Mouse (Mus musculus) embryonic facial prominence, embryonic 12.5 days (tissue): Measurements from ENCODE around the gene Tbc1d22a. TPM values are rescaled to one million over a fixed set of nuclear protein-coding genes. Genes with fewer than 3 reads are reported as not detected.

Source experiments
- ATAC-seq: fragments of 200-750 bp; cut with Nextera tagmentation; 2 replicates; pipeline ENCODE4 v1.8.0; 2017; ENCODE audit not compliant: insufficient number of reproducible peaks, insufficient read depth, low FRiP score, low TSS enrichment
- H3K27ac ChIP-seq: fragments of 300-500 bp; sonication (generic); 2 replicates; pipeline ENCODE4 v1.5.1; 2016; ENCODE audit warnings: mild to moderate bottlenecking
- H3K27me3 ChIP-seq: fragments of 300-500 bp; sonication (generic); 2 replicates; pipeline ENCODE4 v1.6.1; 2016; ENCODE audit warnings: mild to moderate bottlenecking, moderate library complexity
- H3K36me3 ChIP-seq: fragments of 300-500 bp; sonication (generic); 2 replicates; pipeline ENCODE4 v1.6.1; 2016; ENCODE audit warnings: mild to moderate bottlenecking
- H3K4me1 ChIP-seq: fragments of 300-500 bp; sonication (generic); 2 replicates; pipeline ENCODE4 v1.6.1; 2016
- H3K4me2 ChIP-seq: fragments of 300-500 bp; sonication (generic); replicated peaks from 2 replicates; pipeline ENCODE4 v1.6.1; 2016; ENCODE audit warnings: mild to moderate bottlenecking, moderate library complexity
- H3K4me3 ChIP-seq: fragments of 300-500 bp; sonication (generic); 2 replicates; pipeline ENCODE4 v1.5.1; 2016; ENCODE audit warnings: mild to moderate bottlenecking
- H3K9ac ChIP-seq: fragments of 300-500 bp; sonication (generic); 2 replicates; pipeline ENCODE4 v1.6.1; 2016; ENCODE audit warnings: mild to moderate bottlenecking, moderate library complexity
- H3K9me3 ChIP-seq: fragments of 300-500 bp; sonication (generic); 2 replicates; pipeline ENCODE4 v1.6.1; 2016; ENCODE audit warnings: mild to moderate bottlenecking, moderate library complexity
- WGBS: fragments of 180-500 bp; shearing (Covaris S2); methylation state at CpG from one replicate; pipeline ENCODE4 v1.1.7; 2016; 5-methylcytosine and 5-hydroxymethylcytosine counted together
- polyA plus RNA-seq: library from polyadenylated mRNA; unstranded; fragments of >200 nt; fragmentation: Nextera tagmentation; extraction: Ambion mirVana; gene quantifications from 2 replicates; pipeline ENCODE4 v1.2.1, GENCODE M21; 2016

Gene Tbc1d22a
- polyA plus RNA-seq, 1 experiment from 2014 or later: 13.0 TPM

GRCm38 (mm10) chr15:86507546-86507945, 293.3 kb downstream of the Tbc1d22a start:
- Histone ChIP-seq H3K4me1 (no peaks in the 10 kb centered on the region), H3K9me3 (no peaks in the 10 kb centered on the region), H3K4me3 (no peak overlapping the region), H3K9ac (no peak overlapping the region), H3K4me2 (no peak overlapping the region), H3K27me3 (no peaks in the 10 kb centered on the region), H3K36me3 (no peaks in the 10 kb centered on the region), H3K27ac (no peak overlapping the region)
- ATAC-seq: no peak
- WGBS: 84% methylated on average over 8 of the region's 8 CpGs

GRCm38 (mm10) chr15:86508406-86509176, 294.3 kb downstream of the Tbc1d22a start:
- no peak overlapping the region for H3K9ac ChIP-seq
- ATAC-seq: no peak
- no peak overlapping the region for H3K27ac ChIP-seq
- no peaks in the 10 kb centered on the region for H3K4me1 ChIP-seq
- H3K9me3 ChIP-seq: no peaks in the 10 kb centered on the region
- H3K36me3 ChIP-seq: no peaks in the 10 kb centered on the region
- no peak overlapping the region for H3K4me3 ChIP-seq
- no peak overlapping the region for H3K4me2 ChIP-seq
- WGBS: 71% methylated on average over 7 of the region's 7 CpGs
- H3K27me3 ChIP-seq: no peaks in the 10 kb centered on the region

GRCm38 (mm10) chr15:86509601-86510000, 295.3 kb downstream of the Tbc1d22a start:
- H3K4me1 ChIP-seq: no peaks in the 10 kb centered on the region
- no peaks in the 10 kb centered on the region for H3K9me3 ChIP-seq
- H3K36me3 ChIP-seq: no peaks in the 10 kb centered on the region
- 80% methylated on average over 6 of the region's 6 CpGs for WGBS
- H3K27ac ChIP-seq: no peak overlapping the region
- H3K9ac ChIP-seq: no peak overlapping the region
- H3K4me3 ChIP-seq: no peak overlapping the region
- no peaks in the 10 kb centered on the region for H3K27me3 ChIP-seq
- no peak for ATAC-seq
- no peak overlapping the region for H3K4me2 ChIP-seq

- ATAC-seq: no peak
- 84% methylated on average over 7 of the region's 7 CpGs for WGBS
- Histone ChIP-seq H3K4me3 (no peak overlapping the region), H3K27ac (no peak overlapping the region), H3K9me3 (no peaks in the 10 kb centered on the region), H3K36me3 (no peaks in the 10 kb centered on the region), H3K4me1 (no peaks in the 10 kb centered on the region), H3K9ac (no peak overlapping the region), H3K27me3 (no peaks in the 10 kb centered on the region), H3K4me2 (no peak overlapping the region)
These were observed 296.9 kb downstream of the Tbc1d22a start for GRCm38 (mm10) chr15:86511181-86511580.

GRCm38 (mm10) chr15:86513336-86513735, 299.1 kb downstream of the Tbc1d22a start:
- WGBS: 87% methylated on average over 5 of the region's 5 CpGs

GRCm38 (mm10) chr15:86520201-86520600, 305.9 kb downstream of the Tbc1d22a start:
- H3K27ac ChIP-seq: no peak overlapping the region
- WGBS: 44% methylated on average over 4 of the region's 4 CpGs
- no peaks in the 10 kb centered on the region for H3K4me1 ChIP-seq
- no peaks in the 10 kb centered on the region for H3K27me3 ChIP-seq
- H3K4me2 ChIP-seq: no peak overlapping the region
- no peak overlapping the region for H3K9ac ChIP-seq
- H3K4me3 ChIP-seq: no peak overlapping the region
- no peaks in the 10 kb centered on the region for H3K9me3 ChIP-seq
- no peaks in the 10 kb centered on the region for H3K36me3 ChIP-seq
- ATAC-seq: no peak

More at GRCm38 (mm10) chr15:86513336-86513735, 299.1 kb downstream of the Tbc1d22a start:
- Histone ChIP-seq H3K27ac (no peak overlapping the region), H3K4me3 (no peak overlapping the region), H3K27me3 (no peaks in the 10 kb centered on the region), H3K4me2 (no peak overlapping the region), H3K4me1 (no peaks in the 10 kb centered on the region), H3K9me3 (no peaks in the 10 kb centered on the region), H3K36me3 (no peaks in the 10 kb centered on the region), H3K9ac (no peak overlapping the region)
- no peak for ATAC-seq

- WGBS: 82% methylated on average over 6 of the region's 6 CpGs
- Histone ChIP-seq H3K4me3 (no peak overlapping the region), H3K9me3 (no peaks in the 10 kb centered on the region), H3K4me1 (no peaks in the 10 kb centered on the region), H3K4me2 (no peak overlapping the region), H3K27ac (no peak overlapping the region), H3K27me3 (no peaks in the 10 kb centered on the region), H3K9ac (no peak overlapping the region), H3K36me3 (no peaks in the 10 kb centered on the region)
- ATAC-seq: no peak
These were observed 321.1 kb downstream of the Tbc1d22a start for GRCm38 (mm10) chr15:86535356-86535755.

- Histone ChIP-seq H3K4me2 (no peak overlapping the region), H3K4me3 (no peak overlapping the region), H3K27ac (no peak overlapping the region), H3K9ac (no peak overlapping the region), H3K36me3 (no peaks in the 10 kb centered on the region), H3K9me3 (no peaks in the 10 kb centered on the region), H3K4me1 (no peaks in the 10 kb centered on the region), H3K27me3 (no peaks in the 10 kb centered on the region)
- no peak for ATAC-seq
- WGBS: 74% methylated on average over 3 of the region's 3 CpGs
These were observed 328.1 kb downstream of the Tbc1d22a start for GRCm38 (mm10) chr15:86542371-86542770.

- ATAC-seq: no peak
- 91% methylated on average over 1 of the region's 1 CpGs for WGBS
- H3K9me3 ChIP-seq: no peaks in the 10 kb centered on the region
- H3K27ac ChIP-seq: no peak overlapping the region
- H3K9ac ChIP-seq: no peak overlapping the region
- no peaks in the 10 kb centered on the region for H3K4me1 ChIP-seq
- H3K4me2 ChIP-seq: no peak overlapping the region
- H3K4me3 ChIP-seq: no peak overlapping the region
- H3K36me3 ChIP-seq: no peaks in the 10 kb centered on the region
- H3K27me3 ChIP-seq: no peaks in the 10 kb centered on the region
These were observed 330.0 kb downstream of the Tbc1d22a start for GRCm38 (mm10) chr15:86544122-86544795.

Other genes starting within 250 kb of the Tbc1d22a start
- 2.4 and 2.5 TPM in 2 replicates for gene Celsr1, start 180.7 kb upstream of the Tbc1d22a start, polyA plus RNA-seq
- 19.4 and 19.6 TPM in 2 replicates for gene Gramd4, start 156.8 kb upstream of the Tbc1d22a start, polyA plus RNA-seq
- gene Cerk, start 28.3 kb upstream of the Tbc1d22a start, polyA plus RNA-seq: 20.5 and 22.8 TPM in 2 replicates